Comparison of ENCODE assay signal across 12 mouse cellular contexts in the genomic region with DNA sequence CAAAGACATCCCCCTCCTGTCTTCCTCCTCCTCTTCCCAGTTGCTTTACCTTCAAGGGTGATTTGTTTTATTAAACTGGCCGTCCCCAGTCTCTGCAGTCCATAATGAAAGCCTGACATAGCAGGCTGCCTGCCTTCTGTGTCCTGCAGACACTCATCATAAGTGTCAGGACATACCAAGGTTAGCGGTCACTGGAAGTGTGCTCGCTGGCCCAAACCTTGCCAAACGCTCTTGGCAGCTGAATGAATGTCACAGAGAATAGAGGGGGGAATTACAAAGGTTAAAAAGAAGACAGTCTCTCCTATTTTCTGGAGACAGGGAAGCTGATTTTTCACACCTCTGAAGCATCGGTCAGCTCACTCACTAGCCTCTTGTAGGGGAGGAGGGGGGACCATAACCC. TPM values are rescaled to one million over a fixed set of nuclear protein-coding genes. Genes with fewer than 3 reads are reported as not detected.
A peak's percentile ranks its signal among the peaks of the same experiment; 100 is the strongest.
DNase-seq lines count a peak whose midpoint lies in the region; ATAC-seq and TF ChIP-seq lines count a peak whose summit lies in the region.
"Had no signal": no experiment of that assay in that cellular context is flagged by ENCODE, and none has a peak within 500 bp of the region (broad histone marks: within the 10 kb centered on the region; RNA-seq: fewer than 3 reads in every experiment).

No protein-coding gene starts in this region.

- DNase-seq in hindbrain, embryonic 11.5 days (ENCODE audit: low spot score), result no peak
- DNase-seq in hindbrain, postnatal 0 days (ENCODE audit: low spot score), result no peak
- peak; percentile 73 for DNase-seq in Muller cell, postnatal 12 days (ENCODE audit: inconsistent ontology term)
- DNase-seq in adrenal gland, postnatal 14 days, result peak; percentile 84
- no peak for DNase-seq in thymus, postnatal 10 days (ENCODE audit: low spot score in 2 of 2)
- DNase-seq in thymus, postnatal 4 days, result no peak
- DNase-seq in layer of hippocampus, postnatal 25 days (ENCODE audit: extremely low spot score in 1 of 2, low spot score in 1 of 2), result no peak
- DNase-seq: gastrocnemius, postnatal 25 days; right cerebral cortex, postnatal 14 days had no signal

- no peak for TF ChIP-seq CTCF in hindbrain, postnatal 0 days (IDR thresholded peaks at IDR 0.05; ENCODE audit: low read depth)

- H3K9me3 ChIP-seq in hindbrain, embryonic 11.5 days (ENCODE audit: control insufficient read depth, low read length), result no peaks in the 10 kb centered on the region
- no peaks in the 10 kb centered on the region for H3K9me3 ChIP-seq in hindbrain, postnatal 0 days (ENCODE audit: low read length)
- no peaks in the 10 kb centered on the region for H3K9me3 ChIP-seq in heart, embryonic 16.5 days (replicated peaks; ENCODE audit: control insufficient read depth, low read length)

- H3K36me3 ChIP-seq in hindbrain, embryonic 11.5 days (ENCODE audit: control insufficient read depth, insufficient read depth, low read length), result no peaks in the 10 kb centered on the region
- no peaks in the 10 kb centered on the region for H3K36me3 ChIP-seq in hindbrain, postnatal 0 days (ENCODE audit: insufficient read depth, low read length)
- H3K36me3 ChIP-seq in heart, embryonic 16.5 days (ENCODE audit: control insufficient read depth, insufficient read depth), result no peaks in the 10 kb centered on the region

- ATAC-seq in hindbrain, embryonic 11.5 days (ENCODE audit: low FRiP score), result 0 out of 2 replicates have a peak, but pooled peaks have one; percentile 31
- no peak for ATAC-seq in hindbrain, postnatal 0 days
- peak; percentile 53; the same call in 1 of the 2 replicates for ATAC-seq in heart, embryonic 16.5 days (replicated peaks; ENCODE audit: extremely low read depth, insufficient read depth, low FRiP score)

- no peaks in the 10 kb centered on the region for H3K27me3 ChIP-seq in hindbrain, embryonic 11.5 days (ENCODE audit: control insufficient read depth, insufficient read depth, low read length)
- no peaks in the 10 kb centered on the region for H3K27me3 ChIP-seq in hindbrain, postnatal 0 days (ENCODE audit: insufficient read depth, low read length)
- H3K27me3 ChIP-seq in heart, embryonic 16.5 days (ENCODE audit: control insufficient read depth, insufficient read depth, low read length), result no peaks in the 10 kb centered on the region

- H3K9ac ChIP-seq in hindbrain, embryonic 11.5 days (ENCODE audit: low read depth, low read length), result no peak overlapping the region
- H3K9ac ChIP-seq in hindbrain, postnatal 0 days (replicated peaks; ENCODE audit: low read length), result no peak overlapping the region
- peak overlapping the region; percentile 61 for H3K9ac ChIP-seq in heart, embryonic 16.5 days (ENCODE audit: low read length)

- H3K4me2 ChIP-seq in hindbrain, embryonic 11.5 days (replicated peaks; ENCODE audit: low read depth, low read length), result no peak overlapping the region
- no peak overlapping the region for H3K4me2 ChIP-seq in hindbrain, postnatal 0 days (ENCODE audit: low read depth, low read length)
- H3K4me2 ChIP-seq in heart, embryonic 16.5 days (ENCODE audit: low read depth, low read length), result peak overlapping the region; percentile 11; the same call in 1 of the 2 replicates

- H3K4me3 ChIP-seq in hindbrain, embryonic 11.5 days (ENCODE audit: low read depth, low read length), result no peak overlapping the region
- H3K4me3 ChIP-seq in hindbrain, postnatal 0 days (ENCODE audit: low read length), result no peak overlapping the region
- H3K4me3 ChIP-seq in heart, embryonic 16.5 days (ENCODE audit: low read length), result no peak overlapping the region
- H3K4me3 ChIP-seq: left cerebral cortex, adult 2 months had no signal

- H3K4me1 ChIP-seq in hindbrain, embryonic 11.5 days (replicated peaks; ENCODE audit: control insufficient read depth, insufficient read depth, low read length), result peaks cover 20% of the 10 kb centered on the region
- peaks cover 4% of the 10 kb centered on the region; the same call in 1 of the 2 replicates for H3K4me1 ChIP-seq in hindbrain, postnatal 0 days (ENCODE audit: insufficient read depth, low read length)
- peaks cover 40% of the 10 kb centered on the region for H3K4me1 ChIP-seq in heart, embryonic 16.5 days (ENCODE audit: control insufficient read depth, insufficient read depth, low read length)

- H3K27ac ChIP-seq in hindbrain, embryonic 11.5 days (ENCODE audit: low read depth, low read length), result peak overlapping the region; percentile 44; the same call in 1 of the 2 replicates
- no peak overlapping the region for H3K27ac ChIP-seq in hindbrain, postnatal 0 days
- H3K27ac ChIP-seq in heart, embryonic 16.5 days (ENCODE audit: low read length), result peak overlapping the region; percentile 97
- H3K27ac ChIP-seq: left cerebral cortex, adult 2 months had no signal

- 24% methylated on average over 5 of the region's 5 CpGs for WGBS in hindbrain, embryonic 11.5 days
- WGBS in hindbrain, postnatal 0 days, result 17% methylated on average over 5 of the region's 5 CpGs
- 26% methylated on average over 5 of the region's 5 CpGs for WGBS in heart, embryonic 16.5 days

RNA-seq across cellular contexts. Expression of gene Prox1, which starts 42.6 kb away (rescaled TPM):
- polyA plus RNA-seq in hindbrain, embryonic 11.5 days (2014; fragmentation: Nextera tagmentation; extraction: Ambion mirVana), result 8.5 and 9.0 TPM in 2 replicates
- 8.0 and 8.4 TPM in 2 replicates for total RNA-seq in hindbrain, postnatal 0 days (2014; rRNA removed)
- polyA plus RNA-seq in hindbrain, postnatal 0 days (2015; fragmentation: Nextera tagmentation; extraction: Ambion mirVana), result 3.8 and 3.9 TPM in 2 replicates
- 29.3 and 34.5 TPM in 2 replicates for total RNA-seq in adrenal gland, postnatal 14 days (2021)
- polyA plus RNA-seq in heart, embryonic 16.5 days (2015; fragmentation: Nextera tagmentation; extraction: Ambion mirVana), result 16.4 and 17.7 TPM in 2 replicates
- total RNA-seq in layer of hippocampus, postnatal 25 days (2021), result 100 to 1,000 TPM in 1 of 2 experiments, 10 to 100 TPM in 1; 93.4 to 124 TPM
- total RNA-seq: common myeloid progenitor, adult 5-6 weeks had no signal

Comparison
In these comparisons a context has a peak if more than half of its experiments do, and no peak if none do; other contexts are left out.
1. DNase-seq: peak in Muller cell, postnatal 12 days (single experiment) and adrenal gland, postnatal 14 days (single experiment); none in hindbrain, embryonic 11.5 days (single experiment), hindbrain, postnatal 0 days (single experiment), thymus, postnatal 10 days (0 of 2), thymus, postnatal 4 days (single experiment) and layer of hippocampus, postnatal 25 days (0 of 2).